Mouse (Mus musculus) right cerebral cortex, postnatal 4 days (tissue): Measurements from ENCODE around the gene Ap3m1.

ENCODE experiments used
- DNase-seq: peaks from one replicate; pipeline ENCODE4 v3.0.0-alpha.2; 2022

Gene Ap3m1

GRCm38 (mm10) chr14:21065490-21066162, 13.3 kb upstream of the Ap3m1 start:
- no peak for DNase-seq

- DNase-seq = no peak
Measured at GRCm38 (mm10) chr14:21064321-21064720, 12.0 kb upstream of the Ap3m1 start.

- no peak for DNase-seq
Measured at GRCm38 (mm10) chr14:21062766-21063513, 10.6 kb upstream of the Ap3m1 start.

- no peak for DNase-seq
Measured at GRCm38 (mm10) chr14:21058972-21059371, 6.7 kb upstream of the Ap3m1 start.

DNA sequence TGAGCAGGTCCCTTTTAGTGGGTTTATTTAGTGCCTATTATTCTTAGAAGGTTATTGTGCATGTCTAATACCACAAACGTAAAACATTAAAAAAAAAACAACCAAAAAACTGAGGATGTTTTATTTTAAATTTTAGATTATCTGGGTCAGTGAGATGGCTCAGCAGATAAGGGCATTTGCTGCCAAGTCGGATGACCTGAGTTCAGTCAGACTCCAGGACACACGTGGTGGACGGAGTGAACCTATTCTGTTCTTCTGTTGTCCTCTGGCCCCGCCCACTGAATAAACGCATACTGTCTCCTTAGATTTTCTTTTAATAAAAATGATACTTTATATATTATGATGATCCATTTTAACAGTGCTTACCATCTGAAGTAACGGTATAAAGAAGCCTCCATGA, 1.3 kb upstream of the Ap3m1 start:
- DNase-seq = no peak

DNA sequence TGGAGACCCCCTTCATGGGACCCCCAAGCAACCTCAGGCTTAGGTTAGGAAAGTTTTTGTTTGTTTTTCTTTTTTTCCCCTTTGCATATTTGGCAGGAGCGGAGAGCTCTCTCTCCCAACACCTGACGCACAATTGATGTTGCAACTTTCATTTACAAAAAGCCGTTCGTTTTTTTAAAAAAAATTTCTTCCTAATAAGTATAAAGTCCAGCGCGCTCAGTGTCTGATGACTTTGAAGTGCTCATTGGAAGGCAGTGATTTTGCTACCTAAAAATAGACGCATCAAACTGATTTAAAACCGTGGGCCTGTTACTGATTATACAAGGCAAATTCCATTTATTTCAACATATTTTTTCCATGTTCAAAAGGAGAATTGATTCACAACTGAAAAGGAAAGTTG, 843 bp upstream of the Ap3m1 start:
- DNase-seq = no peak

GRCm38 (mm10) chr14:21052781-21053130, 448 bp upstream of the Ap3m1 start:
- peak; percentile 63 for DNase-seq

DNA sequence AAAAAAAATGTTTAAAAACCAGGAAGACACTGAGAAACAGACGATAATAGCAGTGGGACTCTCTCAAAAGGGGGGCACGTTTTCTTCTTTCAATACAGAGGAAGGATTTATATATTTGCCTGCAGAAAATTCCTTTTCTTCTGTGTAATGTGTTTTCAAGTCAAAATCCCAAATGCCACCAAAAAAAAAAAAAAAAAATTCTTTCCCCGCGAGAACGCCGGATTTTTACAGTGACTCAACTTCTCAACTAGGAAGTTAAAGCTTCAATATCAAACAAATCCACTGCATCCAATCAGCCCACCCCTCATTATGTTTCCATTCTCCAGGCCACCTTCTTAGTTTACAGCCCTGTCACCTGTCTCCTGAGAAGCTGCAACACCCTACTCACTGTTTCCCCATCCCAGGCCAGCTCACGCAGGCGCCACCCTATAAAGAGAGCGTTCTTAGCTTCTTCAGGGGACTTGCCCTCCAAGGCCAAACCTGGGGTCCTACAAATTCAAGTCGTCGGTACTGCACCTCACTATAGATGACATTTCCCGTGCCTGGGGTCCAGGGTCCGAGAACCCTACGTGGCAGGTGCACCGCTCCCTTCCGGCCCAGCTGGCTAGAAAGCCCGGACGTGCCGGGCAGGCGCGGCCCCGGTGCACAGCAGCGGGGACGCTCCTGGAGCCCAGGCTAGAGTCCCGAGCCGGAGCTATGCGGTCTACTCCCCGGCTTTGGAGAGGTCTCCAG, 762 bp downstream of the Ap3m1 start:
- no peak for DNase-seq

DNA sequence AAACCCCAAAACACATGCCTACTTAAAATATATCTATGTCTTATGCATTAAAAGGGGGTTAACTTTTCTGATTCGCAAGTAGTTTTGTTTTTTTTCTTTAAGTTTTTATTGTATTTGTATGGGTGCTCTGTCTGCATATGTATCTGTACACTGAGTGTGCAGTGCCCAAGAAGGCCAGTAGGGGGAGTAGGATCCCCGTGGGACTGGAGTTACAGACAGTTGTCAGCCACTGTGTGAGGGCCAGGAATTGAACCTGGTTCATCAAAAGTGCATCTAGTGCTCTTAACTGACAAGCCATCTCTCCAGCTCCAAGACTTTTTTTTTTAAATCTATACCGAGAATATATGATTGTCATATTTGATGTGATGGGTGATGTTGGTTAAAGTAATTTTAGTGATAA, 1.6 kb downstream of the Ap3m1 start:
- peak; percentile 46 for DNase-seq

DNA sequence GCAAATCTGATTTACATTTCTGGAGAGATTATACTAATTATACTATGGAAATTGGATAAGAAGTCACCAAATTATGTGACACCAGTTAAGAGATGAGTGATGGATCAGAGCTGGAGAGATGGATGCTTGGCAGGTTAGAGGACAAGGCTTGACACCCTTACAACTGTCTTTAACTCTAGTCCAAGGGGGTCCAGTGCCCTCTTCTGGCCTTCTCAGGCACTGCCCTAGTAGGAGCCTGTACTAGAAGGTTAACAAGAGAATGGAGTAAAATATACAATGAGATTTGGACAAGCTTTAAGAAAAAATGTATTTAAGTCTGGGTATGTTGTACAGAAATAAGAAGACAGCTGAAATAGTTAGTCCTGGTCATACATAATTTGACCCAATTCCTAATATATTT, 3.4 kb downstream of the Ap3m1 start:
- no peak for DNase-seq

- no peak for DNase-seq
Measured at GRCm38 (mm10) chr14:21047840-21048239, 4.5 kb downstream of the Ap3m1 start.

DNA sequence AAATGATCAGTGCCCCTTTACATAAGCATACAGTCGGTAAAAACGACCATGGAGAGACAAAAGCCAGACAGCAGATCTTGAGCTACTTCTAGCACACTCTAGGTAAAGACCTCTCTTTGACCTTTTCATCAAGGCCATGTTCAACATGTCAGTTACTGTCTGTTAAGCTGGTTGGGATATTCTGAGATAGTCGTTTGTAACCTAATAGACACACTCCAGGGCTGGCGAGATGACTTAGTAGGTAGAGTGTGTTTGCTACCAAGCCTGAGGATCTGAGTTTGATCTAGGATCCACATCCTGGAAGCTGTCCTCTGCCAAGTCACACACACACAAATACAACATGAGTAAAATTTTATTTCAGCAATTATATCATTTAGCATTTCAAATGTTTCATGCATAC, 12.7 kb downstream of the Ap3m1 start:
- DNase-seq = no peak

- DNase-seq = no peak
Measured at GRCm38 (mm10) chr14:21039077-21039476, 13.2 kb downstream of the Ap3m1 start.

- DNase-seq = no peak
Measured at GRCm38 (mm10) chr14:21034791-21035190, 17.5 kb downstream of the Ap3m1 start.

DNA sequence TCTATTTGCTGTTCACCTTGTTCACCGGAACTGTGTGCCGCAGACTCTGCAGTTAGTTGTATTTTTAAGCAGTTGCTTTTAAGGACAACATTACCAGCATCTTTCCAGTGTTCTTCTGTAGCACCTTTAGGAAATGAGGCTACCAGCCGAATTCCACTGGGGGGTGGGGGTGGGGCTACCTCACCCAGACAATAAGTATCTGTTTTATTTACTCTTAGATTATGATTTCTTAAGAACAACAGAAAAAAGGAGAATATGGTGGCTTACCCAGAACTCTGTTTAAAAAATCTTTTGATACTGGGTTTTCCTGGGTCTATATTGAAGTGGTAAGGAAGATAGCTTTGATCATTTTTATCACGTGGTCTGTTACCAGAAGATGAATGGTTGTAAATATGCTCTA, 18.0 kb downstream of the Ap3m1 start:
- no peak for DNase-seq

- no peak for DNase-seq
Measured at GRCm38 (mm10) chr14:21031783-21032511, 20.4 kb downstream of the Ap3m1 start.

GRCm38 (mm10) chr14:21029025-21029659, 23.2 kb downstream of the Ap3m1 start:
- DNase-seq = no peak

DNA sequence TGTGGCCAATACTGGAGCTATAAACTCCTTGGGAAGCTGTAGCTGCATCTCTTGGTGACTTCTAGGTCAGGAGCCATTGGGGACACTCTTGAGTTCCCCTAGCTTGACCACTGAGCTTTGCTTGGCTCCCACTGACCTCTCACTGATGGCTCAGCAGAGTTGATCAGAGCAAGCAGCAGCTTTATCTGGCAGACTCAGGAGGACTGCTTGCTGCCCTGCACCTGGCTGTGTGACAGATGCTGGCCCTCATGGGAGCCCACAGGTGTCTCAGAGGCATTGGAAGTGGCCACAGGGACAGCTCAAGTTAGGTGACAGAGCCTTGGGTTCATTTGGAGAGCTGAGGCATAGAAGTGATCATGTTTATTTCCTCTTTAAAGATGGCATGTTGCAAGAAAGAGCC, 24.8 kb downstream of the Ap3m1 start:
- DNase-seq = no peak

GRCm38 (mm10) chr14:21020435-21020834, 31.9 kb downstream of the Ap3m1 start:
- DNase-seq = no peak

DNA sequence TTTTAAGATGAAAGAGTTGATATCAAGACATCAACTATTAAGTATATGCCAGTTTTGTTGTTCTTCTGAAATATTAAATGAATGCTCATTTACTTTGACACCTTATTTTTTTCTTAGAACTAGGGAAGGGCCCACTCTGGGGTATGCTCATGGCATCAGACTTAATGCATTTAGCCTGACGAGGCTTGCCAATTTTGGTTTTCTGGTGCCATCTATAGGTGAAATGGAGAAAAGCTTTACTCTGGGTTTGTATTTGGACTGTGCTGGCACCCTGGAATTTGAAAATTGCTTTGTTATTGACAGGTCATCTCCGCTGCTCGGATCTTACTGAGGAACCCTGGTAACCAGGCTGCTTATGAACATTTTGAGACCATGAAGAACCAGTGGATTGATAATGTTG, 33.3 kb downstream of the Ap3m1 start:
- no peak for DNase-seq

DNA sequence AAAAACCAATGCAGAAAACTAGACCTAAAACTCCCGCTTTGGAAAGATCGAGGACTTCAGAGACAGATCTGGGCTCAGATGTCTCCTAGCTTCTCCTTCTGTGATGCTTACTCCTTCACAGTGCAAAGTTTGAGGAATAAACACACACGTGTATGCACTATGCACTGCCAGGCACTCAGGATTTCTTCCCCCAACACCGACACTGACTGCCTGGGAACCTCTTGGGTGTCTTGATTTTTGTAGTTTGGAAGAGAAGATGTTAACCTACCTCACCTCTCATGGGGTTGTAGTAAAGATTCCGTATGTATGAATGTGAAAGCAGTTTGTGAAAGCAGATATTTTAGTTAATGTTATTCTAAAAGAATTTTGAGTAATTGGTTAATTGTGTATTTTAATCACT, 34.4 kb downstream of the Ap3m1 start:
- no peak for DNase-seq

DNA sequence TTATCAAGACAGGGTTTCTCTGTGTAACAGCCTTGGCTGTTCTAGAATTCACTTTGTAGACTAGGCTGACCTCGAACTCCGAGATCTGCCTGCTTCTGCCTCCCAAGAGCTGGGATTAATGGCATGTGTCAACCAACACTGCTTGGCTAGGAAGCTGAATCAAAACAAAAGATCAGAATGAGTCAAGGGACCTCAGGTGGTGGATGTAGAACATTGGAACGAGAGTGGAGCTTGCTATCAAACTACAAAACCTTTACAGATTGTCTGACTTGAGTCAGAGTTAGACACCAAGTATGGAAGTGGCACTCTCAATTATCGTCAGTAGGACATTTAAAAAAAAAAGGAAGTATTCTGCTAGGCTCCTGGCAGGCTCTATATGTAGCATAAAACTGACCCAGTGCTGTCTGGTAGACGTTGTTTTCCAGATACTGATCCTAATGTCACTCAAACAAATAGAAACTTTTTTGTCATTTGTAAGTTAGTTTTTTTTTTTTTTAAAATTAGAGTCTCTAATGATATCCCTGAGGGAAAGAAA, 38.4 kb downstream of the Ap3m1 start:
- DNase-seq = no peak

DNA sequence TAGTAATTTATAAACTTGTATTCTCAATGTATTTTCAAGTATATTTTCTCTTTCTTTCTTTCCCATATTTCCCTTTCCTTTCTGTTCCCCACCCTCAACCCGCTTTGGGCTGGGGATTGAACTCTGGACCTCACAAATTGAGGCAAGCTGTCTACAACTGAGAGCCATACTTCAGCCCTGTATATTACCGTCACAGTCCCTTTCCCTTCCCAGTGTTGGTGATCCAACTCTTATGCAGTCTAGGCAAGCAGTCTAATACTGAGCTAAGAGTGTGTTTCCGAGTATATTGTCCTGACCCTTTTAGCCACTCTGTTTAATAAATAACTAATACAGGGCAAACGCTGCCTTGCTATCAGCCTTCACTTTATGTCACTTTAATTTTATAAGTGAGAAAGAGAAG, 52.7 kb downstream of the Ap3m1 start:
- DNase-seq = no peak
